Mouse (Mus musculus) stomach, embryonic 16.5 days (tissue): Measurements from ENCODE around the gene Hist1h2bk. TPM values are rescaled to one million over a fixed set of nuclear protein-coding genes. Genes with fewer than 3 reads are reported as not detected.

Experiments used
- ATAC-seq: fragments of 200-750 bp; cut with Nextera tagmentation; 2 replicates; pipeline ENCODE4 v1.8.0; 2017; ENCODE audit warnings: moderate number of reproducible peaks, moderate TSS enrichment; ENCODE audit not compliant: insufficient read depth, low FRiP score
- H3K27ac ChIP-seq: fragments of 300-500 bp; sonication (generic); 2 replicates; pipeline ENCODE4 v1.5.1; 2014; ENCODE audit warnings: low read length
- H3K27me3 ChIP-seq: fragments of 300-500 bp; sonication (generic); 2 replicates; pipeline ENCODE4 v1.6.1; 2014; ENCODE audit warnings: low read length, control low read depth, mixed read lengths; ENCODE audit not compliant: control insufficient read depth, insufficient read depth
- H3K36me3 ChIP-seq: fragments of 300-500 bp; sonication (generic); 2 replicates; pipeline ENCODE4 v1.6.1; 2014; ENCODE audit warnings: low read length; ENCODE audit not compliant: control insufficient read depth, insufficient read depth
- H3K4me1 ChIP-seq: fragments of 300-500 bp; sonication (generic); 2 replicates; pipeline ENCODE4 v1.6.1; 2014; ENCODE audit warnings: low read length, control low read depth, mixed read lengths; ENCODE audit not compliant: control insufficient read depth, insufficient read depth
- H3K4me2 ChIP-seq: fragments of 300-500 bp; sonication (generic); 2 replicates; pipeline ENCODE4 v1.6.1; 2014; ENCODE audit warnings: low read depth, low read length, mixed read lengths
- H3K4me3 ChIP-seq: fragments of 300-500 bp; sonication (generic); replicated peaks from 2 replicates; pipeline ENCODE4 v1.5.1; 2014; ENCODE audit warnings: mild to moderate bottlenecking, low read length
- H3K9ac ChIP-seq: fragments of 300-500 bp; sonication (generic); 2 replicates; pipeline ENCODE4 v1.6.1; 2014; ENCODE audit warnings: low read length
- H3K9me3 ChIP-seq: fragments of 300-500 bp; sonication (generic); replicated peaks from 2 replicates; pipeline ENCODE4 v1.6.1; 2016; ENCODE audit warnings: low read length, control low read depth; ENCODE audit not compliant: control insufficient read depth
- WGBS: fragments of 180-500 bp; shearing (Covaris S2); extraction: QIAGEN DNeasy Blood & Tissue Kit; methylation state at CpG from one replicate; pipeline ENCODE4 v1.1.7; 2014; 5-methylcytosine and 5-hydroxymethylcytosine counted together
- polyA plus RNA-seq: library from polyadenylated mRNA; unstranded; fragments of >200 nt; fragmentation: Nextera tagmentation; extraction: Ambion mirVana; gene quantifications from 2 replicates; pipeline ENCODE4 v1.2.1, GENCODE M21; 2015

Gene Hist1h2bk
- polyA plus RNA-seq, 1 experiment from 2014 or later = 2.6 TPM

DNA sequence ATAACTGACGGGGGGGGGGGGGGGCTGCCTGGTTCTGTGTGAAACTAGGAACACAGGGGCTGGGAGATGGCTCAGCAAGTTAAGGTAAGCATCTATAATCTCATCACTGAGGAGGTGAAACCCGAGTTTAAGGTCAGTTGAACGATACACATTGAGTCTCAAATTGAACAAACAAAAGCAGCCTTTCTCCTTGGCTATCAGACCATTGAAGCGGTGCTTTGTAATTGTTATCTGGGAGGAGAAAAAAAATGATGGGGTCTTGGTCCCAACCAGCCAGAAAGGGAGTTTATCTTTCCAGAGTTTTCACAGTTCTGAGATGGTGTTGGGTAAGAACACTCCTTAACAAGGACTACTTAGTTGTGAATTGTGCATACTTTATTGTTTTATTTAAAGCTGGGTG lies 37.8 kb upstream of the Hist1h2bk start:
- no peaks in the 10 kb centered on the region for H3K36me3 ChIP-seq
- no peaks in the 10 kb centered on the region for H3K9me3 ChIP-seq
- WGBS = 11% methylated on average over 4 of the region's 4 CpGs
- H3K4me1 ChIP-seq = peaks cover 12% of the 10 kb centered on the region; the same call in 1 of the 2 replicates
- H3K9ac ChIP-seq = no peak overlapping the region
- no peak overlapping the region for H3K4me2 ChIP-seq
- no peak overlapping the region for H3K4me3 ChIP-seq
- H3K27ac ChIP-seq = no peak overlapping the region
- H3K27me3 ChIP-seq = peaks cover 83% of the 10 kb centered on the region
- ATAC-seq = no peak

DNA sequence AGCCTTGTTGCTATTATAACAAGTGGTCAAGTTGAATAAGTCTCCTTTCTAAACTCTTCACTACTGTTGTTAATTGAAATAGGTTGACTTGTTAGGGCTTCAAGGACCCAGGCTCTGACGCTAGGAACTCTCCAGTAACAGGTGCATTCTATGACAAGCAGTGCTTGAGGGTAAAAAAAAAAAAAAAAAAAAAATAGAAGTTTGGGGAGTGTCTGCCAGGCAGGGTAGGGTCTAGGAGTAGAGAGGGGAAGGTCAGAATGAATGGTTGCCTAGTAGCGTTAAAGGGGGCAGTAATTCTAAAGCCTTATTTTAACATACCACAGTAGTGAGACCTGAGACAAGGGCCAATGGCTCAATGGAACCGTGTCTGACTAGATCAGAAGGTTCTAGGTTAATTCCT lies 37.3 kb upstream of the Hist1h2bk start:
- Histone ChIP-seq H3K36me3 (no peaks in the 10 kb centered on the region), H3K4me3 (no peak overlapping the region), H3K4me2 (no peak overlapping the region), H3K9ac (no peak overlapping the region), H3K27me3 (peaks cover 89% of the 10 kb centered on the region), H3K27ac (no peak overlapping the region), H3K9me3 (no peaks in the 10 kb centered on the region), H3K4me1 (peaks cover 12% of the 10 kb centered on the region; the same call in 1 of the 2 replicates)
- WGBS = 25% methylated on average over 3 of the region's 3 CpGs
- no peak for ATAC-seq

DNA sequence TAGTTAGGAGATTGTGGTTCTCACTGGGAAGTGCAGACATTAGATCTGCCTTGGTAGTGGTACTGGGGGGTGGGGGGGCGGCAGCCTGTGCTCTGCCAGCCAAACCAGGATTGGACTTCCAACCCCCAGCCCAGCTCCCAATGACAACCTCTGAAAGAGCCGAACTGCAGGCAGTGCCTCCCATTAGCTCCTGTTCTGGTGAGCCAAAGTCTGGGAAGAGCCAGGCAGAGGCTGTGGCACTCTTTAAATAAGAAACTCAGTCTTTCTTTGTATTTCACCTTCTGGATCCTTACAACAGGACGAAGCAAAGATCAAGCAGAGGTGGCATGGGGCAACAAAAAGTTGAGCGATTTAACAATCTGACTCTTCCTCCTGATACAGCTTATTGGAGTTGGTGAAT lies 36.5 kb upstream of the Hist1h2bk start:
- ATAC-seq = no peak
- H3K4me1 ChIP-seq = peaks cover 12% of the 10 kb centered on the region; the same call in 1 of the 2 replicates
- no peak overlapping the region for H3K4me3 ChIP-seq
- no peaks in the 10 kb centered on the region for H3K36me3 ChIP-seq
- WGBS = 33% methylated on average over 4 of the region's 4 CpGs
- no peaks in the 10 kb centered on the region for H3K9me3 ChIP-seq
- H3K4me2 ChIP-seq = no peak overlapping the region
- no peak overlapping the region for H3K27ac ChIP-seq
- no peak overlapping the region for H3K9ac ChIP-seq
- peaks cover 90% of the 10 kb centered on the region for H3K27me3 ChIP-seq

DNA sequence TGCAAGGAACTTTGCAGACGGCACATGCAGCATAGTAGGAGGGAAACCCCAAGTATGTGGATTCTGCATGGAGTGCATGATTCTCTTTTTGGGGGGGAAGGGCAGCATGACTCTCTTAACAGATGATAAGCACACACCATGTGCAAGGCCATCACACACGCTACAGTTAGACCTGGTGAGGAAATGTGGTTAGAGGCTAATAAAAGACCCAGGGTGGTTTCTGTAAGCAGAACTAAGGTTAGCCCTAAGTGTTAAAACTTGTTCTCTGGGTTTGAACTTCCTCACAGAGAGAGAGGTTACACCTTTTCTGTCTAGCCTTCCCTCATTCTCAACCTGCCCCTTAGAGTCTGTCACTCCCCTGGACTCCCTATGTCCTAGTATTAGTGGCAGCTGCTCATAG lies 34.3 kb upstream of the Hist1h2bk start:
- H3K9ac ChIP-seq = no peak overlapping the region
- H3K4me2 ChIP-seq = peak overlapping the region; percentile 27; the same call in 1 of the 2 replicates
- H3K27ac ChIP-seq = no peak overlapping the region
- peaks cover 6% of the 10 kb centered on the region; the same call in 1 of the 2 replicates for H3K4me1 ChIP-seq
- WGBS = 69% methylated on average over 2 of the region's 2 CpGs
- peaks cover 91% of the 10 kb centered on the region for H3K27me3 ChIP-seq
- no peak for ATAC-seq
- no peaks in the 10 kb centered on the region for H3K9me3 ChIP-seq
- no peak overlapping the region for H3K4me3 ChIP-seq
- H3K36me3 ChIP-seq = no peaks in the 10 kb centered on the region

DNA sequence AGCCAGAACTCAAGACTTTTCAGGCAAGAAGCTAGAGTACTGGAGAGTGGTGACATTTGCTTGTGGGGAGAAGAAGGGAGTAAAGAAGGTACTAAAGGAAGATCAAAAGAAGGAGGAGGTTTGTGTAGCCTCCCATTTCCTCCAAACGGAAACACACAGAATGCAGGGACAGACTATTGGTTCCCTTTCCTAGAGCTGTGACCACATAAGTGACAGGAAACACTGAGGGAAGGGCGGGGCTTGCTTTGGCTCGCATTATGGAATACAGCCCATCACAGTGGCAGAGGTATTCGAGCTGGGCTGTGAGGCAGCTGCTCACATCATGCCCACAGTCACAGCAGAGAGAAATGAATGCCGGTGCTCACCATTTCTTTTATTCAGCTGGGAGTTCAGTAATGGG lies 33.8 kb upstream of the Hist1h2bk start:
- H3K36me3 ChIP-seq = no peaks in the 10 kb centered on the region
- H3K9me3 ChIP-seq = no peaks in the 10 kb centered on the region
- no peak overlapping the region for H3K9ac ChIP-seq
- no peak overlapping the region for H3K4me3 ChIP-seq
- peak overlapping the region; percentile 27; the same call in 1 of the 2 replicates for H3K4me2 ChIP-seq
- H3K27ac ChIP-seq = no peak overlapping the region
- ATAC-seq = no peak
- 21% methylated on average over 5 of the region's 5 CpGs for whole genome bisulfite sequencing
- H3K27me3 ChIP-seq = peaks cover 91% of the 10 kb centered on the region
- H3K4me1 ChIP-seq = peaks cover 9% of the 10 kb centered on the region; the same call in 1 of the 2 replicates

DNA sequence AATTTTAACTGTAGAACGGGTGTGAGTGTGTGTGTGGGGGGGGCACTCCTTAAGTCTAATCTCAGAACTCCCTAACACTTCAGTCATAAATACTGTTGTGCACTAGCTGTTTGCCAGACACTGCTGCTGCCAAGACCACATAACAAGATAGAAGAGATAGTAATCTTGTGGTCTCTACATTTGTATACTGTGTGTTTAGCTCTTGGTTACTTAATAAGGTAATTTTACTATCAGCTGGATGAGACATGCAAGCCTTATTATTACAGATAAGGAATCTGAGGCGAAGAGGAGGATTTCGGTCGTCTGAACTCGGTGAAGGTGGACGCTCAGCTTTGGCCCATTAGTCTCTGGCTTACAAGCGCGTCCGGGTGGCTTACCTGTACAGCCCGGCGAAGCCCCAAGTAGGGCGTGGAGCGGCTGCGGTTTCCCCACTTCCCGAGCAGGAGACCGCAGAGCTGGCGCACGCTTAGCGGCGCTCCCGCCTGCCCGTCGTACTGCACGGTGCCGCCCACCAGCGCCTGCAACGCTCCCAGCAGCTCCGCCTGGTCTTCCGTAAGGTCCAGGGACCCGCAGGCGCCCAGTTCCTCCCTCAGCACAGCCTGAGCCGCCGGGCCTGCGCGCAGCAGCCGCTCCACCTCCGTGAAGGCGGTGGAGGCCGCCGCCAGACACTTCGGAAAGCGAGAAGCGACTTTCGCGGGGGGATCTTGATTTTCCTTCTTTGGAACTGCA lies 29.9 kb upstream of the Hist1h2bk start:
- peak overlapping the region; percentile 63 for H3K9ac ChIP-seq

DNA sequence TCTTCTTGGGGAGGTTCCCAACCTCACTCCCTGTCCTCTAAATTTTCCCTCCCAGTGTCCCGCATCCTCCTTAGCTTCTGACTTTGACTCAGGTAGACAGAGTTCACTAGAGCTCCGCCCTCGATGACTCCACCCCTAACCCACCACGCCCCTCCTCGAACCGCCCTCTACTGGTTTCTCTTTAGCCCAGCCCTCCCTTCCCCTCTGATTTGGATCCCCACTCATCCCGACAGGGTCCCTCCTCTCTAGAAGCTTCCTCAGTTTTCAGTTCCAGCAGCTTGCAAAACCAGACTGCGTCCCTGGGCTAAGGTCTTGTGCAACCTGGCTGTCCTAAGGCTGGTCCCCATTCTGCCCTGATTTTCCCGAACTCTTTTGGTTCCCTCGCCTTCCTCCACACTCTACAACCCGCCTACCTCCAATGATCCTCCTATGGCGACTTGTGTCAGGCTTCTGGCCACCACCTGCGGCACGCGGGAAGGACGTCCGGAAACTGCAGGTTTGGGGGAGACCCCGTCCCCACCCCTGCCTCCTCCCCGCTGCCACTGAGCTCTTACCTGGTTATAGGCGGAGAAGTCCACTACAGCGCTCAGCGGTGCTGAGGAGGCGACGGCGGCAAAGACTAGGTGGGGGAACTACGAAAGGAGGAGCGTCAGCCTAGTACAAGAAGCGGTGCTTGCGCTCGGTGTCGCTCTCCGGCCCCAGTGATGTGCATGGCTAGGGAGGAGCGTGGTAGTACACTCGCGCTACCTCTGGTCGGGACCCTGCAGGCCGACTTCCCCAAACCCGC lies 29.1 kb upstream of the Hist1h2bk start:
- under 1% methylated on average over 38 of the region's 38 CpGs for WGBS
- peak overlapping the region; percentile 61 for H3K4me3 ChIP-seq
- peak; percentile 89 for ATAC-seq
- 0 out of 2 replicates have a peak overlapping the region, but pooled peaks have one; percentile 2 for H3K27ac ChIP-seq
- H3K36me3 ChIP-seq = no peaks in the 10 kb centered on the region
- H3K4me1 ChIP-seq = peaks cover 12% of the 10 kb centered on the region; the same call in 1 of the 2 replicates
- H3K9ac ChIP-seq = peak overlapping the region; percentile 63
- H3K4me2 ChIP-seq = peak overlapping the region; percentile 86
- H3K9me3 ChIP-seq = no peaks in the 10 kb centered on the region
- H3K27me3 ChIP-seq = peaks cover 89% of the 10 kb centered on the region

More for the DNA sequence above, 29.9 kb upstream of the Hist1h2bk start:
- Histone ChIP-seq H3K4me1 (peaks cover 12% of the 10 kb centered on the region; the same call in 1 of the 2 replicates), H3K27me3 (peaks cover 93% of the 10 kb centered on the region), H3K9me3 (no peaks in the 10 kb centered on the region), H3K27ac (0 out of 2 replicates have a peak overlapping the region, but pooled peaks have one; percentile 2), H3K4me3 (peak overlapping the region; percentile 61), H3K36me3 (no peaks in the 10 kb centered on the region), H3K4me2 (peak overlapping the region; percentile 86)
- WGBS = under 1% methylated on average over 45 of the region's 45 CpGs
- ATAC-seq = peak; percentile 91

DNA sequence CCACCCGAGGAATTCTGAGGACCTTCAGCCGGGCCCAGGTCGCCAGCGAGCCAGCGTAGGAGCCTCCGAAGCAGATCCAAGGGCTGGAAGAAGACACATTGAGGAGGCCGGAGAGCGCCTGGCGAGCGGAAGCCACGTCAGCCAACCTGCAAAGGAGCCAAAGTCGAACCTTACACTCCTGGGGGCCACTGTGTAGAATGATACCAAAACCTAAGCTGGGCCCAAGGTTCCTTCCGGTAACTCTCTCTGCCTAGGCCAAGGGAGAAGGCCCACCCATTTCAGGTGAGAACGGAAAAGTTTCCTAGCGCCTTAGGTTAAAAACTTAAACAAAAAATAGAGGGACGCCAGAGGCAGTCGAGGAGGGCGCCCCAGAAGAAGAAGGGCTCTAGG lies 28.6 kb upstream of the Hist1h2bk start:
- H3K27me3 ChIP-seq = peaks cover 85% of the 10 kb centered on the region
- H3K4me3 ChIP-seq = peak overlapping the region; percentile 61
- peak overlapping the region; percentile 63 for H3K9ac ChIP-seq
- H3K36me3 ChIP-seq = no peaks in the 10 kb centered on the region
- peaks cover 12% of the 10 kb centered on the region; the same call in 1 of the 2 replicates for H3K4me1 ChIP-seq
- H3K27ac ChIP-seq = no peak overlapping the region
- peak overlapping the region; percentile 86 for H3K4me2 ChIP-seq
- WGBS = 5% methylated on average over 18 of the region's 18 CpGs
- no peaks in the 10 kb centered on the region for H3K9me3 ChIP-seq
- ATAC-seq = no peak

DNA sequence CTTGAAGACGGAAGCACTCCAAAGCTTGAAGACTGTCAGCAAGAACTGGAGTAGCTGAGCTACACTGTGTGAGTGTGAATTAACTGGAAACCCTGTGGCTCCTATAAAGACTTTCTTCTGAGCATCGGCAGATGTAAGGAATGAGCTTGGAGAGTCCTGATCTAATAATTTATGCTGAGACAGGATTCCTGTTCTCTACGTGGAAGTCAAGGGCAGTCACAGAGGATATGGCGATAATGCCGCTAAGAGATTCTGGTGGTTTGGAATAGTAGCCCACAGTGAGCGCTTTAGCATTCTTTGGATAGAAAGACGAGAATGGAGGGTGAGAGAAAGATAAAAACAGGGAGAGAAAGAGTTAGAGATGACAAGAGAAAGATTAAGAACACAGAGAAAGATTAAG lies 27.8 kb upstream of the Hist1h2bk start:
- H3K4me2 ChIP-seq = no peak overlapping the region
- H3K4me1 ChIP-seq = peaks cover 12% of the 10 kb centered on the region; the same call in 1 of the 2 replicates
- H3K9me3 ChIP-seq = no peaks in the 10 kb centered on the region
- WGBS = 54% methylated on average over 7 of the region's 7 CpGs
- peaks cover 87% of the 10 kb centered on the region for H3K27me3 ChIP-seq
- ATAC-seq = no peak
- no peak overlapping the region for H3K4me3 ChIP-seq
- H3K36me3 ChIP-seq = no peaks in the 10 kb centered on the region
- no peak overlapping the region for H3K9ac ChIP-seq
- no peak overlapping the region for H3K27ac ChIP-seq
